Mouse (Mus musculus) stomach, postnatal 0 days (tissue): ENCODE data around the gene Tgfbr2.

ENCODE experiments used
- CTCF ChIP-seq: IDR thresholded peaks from 2 replicates; pipeline ENCODE4 v1.5.1; 2016; ENCODE audit warnings: antibody characterized with exemption, low read depth, mild to moderate bottlenecking, moderate library complexity
- EP300 ChIP-seq: optimal IDR thresholded peaks from 2 replicates; pipeline ENCODE3; 2016; ENCODE audit warnings: antibody characterized with exemption

DNA sequence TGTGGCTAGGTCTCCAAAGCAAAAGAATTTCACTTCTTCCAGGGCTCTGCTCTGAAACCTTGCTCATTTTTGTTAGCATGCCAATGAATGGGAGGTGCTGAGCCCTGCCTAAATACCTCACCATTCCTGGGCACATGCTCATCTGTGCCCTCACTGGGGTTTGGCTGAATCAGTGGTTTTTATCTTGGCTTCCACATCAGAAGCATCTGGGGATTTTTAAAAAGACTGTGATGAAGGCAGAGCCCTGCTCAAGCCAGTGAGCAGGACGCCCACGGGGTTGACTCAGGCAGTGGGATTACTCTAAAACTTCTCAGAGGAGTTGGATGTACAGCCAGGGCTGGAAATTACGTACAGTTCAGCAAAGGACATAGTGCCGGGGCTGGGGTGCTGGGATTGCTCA, 22.3 kb downstream of the Tgfbr2 start:
- no peak for TF ChIP-seq EP300
- TF ChIP-seq CTCF: no peak
